Mouse (Mus musculus) intestine, embryonic 15.5 days (tissue): ENCODE measurements around the gene Ddit4. TPM values are rescaled to one million over a fixed set of nuclear protein-coding genes. Genes with fewer than 3 reads are reported as not detected.
"Not testable (repeated sequence)": the region's sequence is repeated elsewhere in the genome, so short reads cannot be mapped to it uniquely, and the experiment has no call there.

Source experiments
- ATAC-seq: fragments of 200-750 bp; cut with Nextera tagmentation; 2 replicates; pipeline ENCODE4 v1.8.0; 2017; ENCODE audit warnings: moderate TSS enrichment, moderate library complexity
- H3K27ac ChIP-seq: fragments of 300-500 bp; sonication (generic); 2 replicates; pipeline ENCODE4 v1.5.1; 2015; ENCODE audit warnings: mild to moderate bottlenecking, inconsistent platforms
- H3K27me3 ChIP-seq: fragments of 300-500 bp; sonication (generic); replicated peaks from 2 replicates; pipeline ENCODE4 v1.6.1; 2015; ENCODE audit warnings: inconsistent platforms
- H3K36me3 ChIP-seq: fragments of 300-500 bp; sonication (generic); 2 replicates; pipeline ENCODE4 v1.6.1; 2015; ENCODE audit warnings: inconsistent platforms
- H3K4me1 ChIP-seq: fragments of 300-500 bp; sonication (generic); replicated peaks from 2 replicates; pipeline ENCODE4 v1.6.1; 2015; ENCODE audit warnings: inconsistent platforms
- H3K4me2 ChIP-seq: fragments of 300-500 bp; sonication (generic); replicated peaks from 2 replicates; pipeline ENCODE4 v1.6.1; 2015; ENCODE audit warnings: mild to moderate bottlenecking, inconsistent platforms
- H3K4me3 ChIP-seq: fragments of 300-500 bp; sonication (generic); replicated peaks from 2 replicates; pipeline ENCODE4 v1.5.1; 2015; ENCODE audit warnings: inconsistent platforms
- H3K9ac ChIP-seq: fragments of 300-500 bp; sonication (generic); 2 replicates; pipeline ENCODE4 v1.6.1; 2015; ENCODE audit warnings: inconsistent platforms
- H3K9me3 ChIP-seq: fragments of 300-500 bp; sonication (generic); 2 replicates; pipeline ENCODE4 v1.6.1; 2016; ENCODE audit warnings: inconsistent platforms
- WGBS: fragments of 180-500 bp; shearing (Covaris S2); methylation state at CpG from one replicate; pipeline ENCODE4 v1.1.7; 2015; 5-methylcytosine and 5-hydroxymethylcytosine counted together
- polyA plus RNA-seq: library from polyadenylated mRNA; unstranded; fragments of >200 nt; fragmentation: Nextera tagmentation; extraction: Ambion mirVana; gene quantifications from 2 replicates; pipeline ENCODE4 v1.2.1, GENCODE M21; 2015

The Ddit4 gene
- 35.4 and 35.7 TPM in 2 replicates for polyA plus RNA-seq

DNA sequence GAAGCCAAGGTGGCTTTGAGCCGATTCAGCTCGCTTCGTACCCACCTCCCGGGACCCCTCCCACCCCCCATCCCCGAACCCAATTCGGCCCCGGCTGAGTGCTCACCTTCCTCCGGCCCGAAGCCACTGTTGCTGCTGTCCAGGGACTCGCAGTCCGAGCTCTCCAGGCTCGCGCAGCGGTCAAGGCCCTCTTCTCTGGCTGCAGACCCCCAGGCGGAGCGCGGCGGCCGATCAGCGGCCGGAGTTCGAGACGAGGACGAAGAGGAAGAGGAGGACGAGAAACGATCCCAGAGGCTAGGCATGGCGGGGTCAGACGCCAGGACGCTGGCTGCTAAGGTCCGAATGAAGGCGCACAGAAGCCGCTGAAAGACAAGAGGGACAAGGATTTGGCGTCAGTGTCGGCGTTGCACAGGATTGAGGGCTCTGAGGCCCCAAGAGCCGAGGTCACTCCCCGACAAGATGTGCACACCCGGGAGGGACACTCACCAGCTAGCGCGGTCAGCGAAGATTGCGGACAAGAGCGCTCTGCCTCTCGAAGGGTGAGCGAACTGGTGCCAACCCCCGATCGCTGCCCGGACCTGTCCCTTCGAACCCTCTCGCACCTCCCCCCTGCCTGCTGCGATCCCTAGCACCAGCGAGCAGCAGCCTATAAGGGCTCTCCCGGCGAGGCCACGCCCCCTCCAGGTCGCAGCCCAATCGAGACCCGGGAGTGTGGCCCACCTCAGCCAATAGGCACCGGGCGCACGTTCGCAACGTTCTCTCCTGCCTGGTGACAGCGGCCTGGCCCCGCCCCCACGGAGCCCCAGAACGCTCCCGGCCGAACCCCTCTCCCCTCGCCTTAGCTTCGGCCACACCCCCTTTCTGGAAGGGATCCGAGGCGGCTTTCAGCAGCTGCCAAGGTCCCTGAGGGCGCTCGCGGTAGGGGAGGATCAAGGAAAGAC, at the start of gene Ddit4:
Ddit4 (minus strand) TSS at position 624 of the 941 bp plus-strand sequence.
- Histone ChIP-seq H3K9me3 (no peaks in the 10 kb centered on the region), H3K27ac (peak within 1 kb of the TSS; percentile 88), H3K4me3 (peak within 1 kb of the TSS; percentile 74), H3K9ac (peak within 1 kb of the TSS; percentile 95), H3K36me3 (no peaks in the 10 kb centered on the region), H3K4me1 (peaks cover 32% of the 10 kb centered on the region), H3K4me2 (peak within 1 kb of the TSS; percentile 84), H3K27me3 (no peaks in the 10 kb centered on the region)
- peak; percentile 96 for ATAC-seq
- WGBS = under 1% methylated on average over 76 of the region's 76 CpGs

DNA sequence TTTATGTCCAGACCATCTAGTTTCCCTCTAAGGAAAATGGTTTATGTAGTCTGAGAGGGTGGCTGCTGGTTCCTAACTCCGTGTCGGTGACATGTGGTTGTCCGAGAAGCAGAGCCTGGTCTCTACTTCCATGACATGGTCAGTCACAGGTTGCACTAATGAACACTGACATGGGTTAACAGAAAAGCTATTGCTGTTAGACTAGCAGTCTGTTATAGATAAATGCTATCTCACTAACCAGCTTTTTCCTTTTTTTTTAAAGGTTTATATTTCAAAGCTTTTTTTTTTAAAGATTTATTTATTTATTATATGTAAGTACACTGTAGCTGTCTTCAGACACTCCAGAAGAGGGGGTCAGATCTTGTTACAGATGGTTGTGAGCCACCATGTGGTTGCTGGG, 47.4 kb upstream of the Ddit4 start:
- Histone ChIP-seq H3K4me2 (no peak overlapping the region), H3K4me1 (peaks cover 9% of the 10 kb centered on the region), H3K9ac (no peak overlapping the region), H3K27me3 (no peaks in the 10 kb centered on the region), H3K36me3 (peaks cover 11% of the 10 kb centered on the region), H3K27ac (no peak overlapping the region), H3K4me3 (no peak overlapping the region), H3K9me3 (no peaks in the 10 kb centered on the region)
- WGBS = 86% methylated on average over 3 of the region's 3 CpGs
- no peak for ATAC-seq

- peaks cover 6% of the 10 kb centered on the region for H3K4me1 ChIP-seq
- no peaks in the 10 kb centered on the region for H3K27me3 ChIP-seq
- H3K36me3 ChIP-seq = peaks cover 11% of the 10 kb centered on the region
- no peak overlapping the region for H3K4me3 ChIP-seq
- no peak overlapping the region for H3K27ac ChIP-seq
- no peak overlapping the region for H3K4me2 ChIP-seq
- ATAC-seq = no peak
- no peaks in the 10 kb centered on the region for H3K9me3 ChIP-seq
- H3K9ac ChIP-seq = no peak overlapping the region
- WGBS = 23% methylated on average over 7 of the region's 7 CpGs
Observed at GRCm38 (mm10) chr10:59997591-59997990, 46.0 kb upstream of the Ddit4 start.

GRCm38 (mm10) chr10:59995889-59996288, 44.3 kb upstream of the Ddit4 start:
- no peaks in the 10 kb centered on the region for H3K9me3 ChIP-seq
- WGBS = 91% methylated on average over 6 of the region's 6 CpGs
- H3K4me3 ChIP-seq = no peak overlapping the region
- no peak overlapping the region for H3K4me2 ChIP-seq
- H3K27me3 ChIP-seq = no peaks in the 10 kb centered on the region
- H3K36me3 ChIP-seq = peaks cover 7% of the 10 kb centered on the region; the same call in 1 of the 2 replicates
- no peak for ATAC-seq
- no peak overlapping the region for H3K27ac ChIP-seq
- no peaks in the 10 kb centered on the region; the same call in 1 of the 2 replicates for H3K4me1 ChIP-seq
- H3K9ac ChIP-seq = no peak overlapping the region

DNA sequence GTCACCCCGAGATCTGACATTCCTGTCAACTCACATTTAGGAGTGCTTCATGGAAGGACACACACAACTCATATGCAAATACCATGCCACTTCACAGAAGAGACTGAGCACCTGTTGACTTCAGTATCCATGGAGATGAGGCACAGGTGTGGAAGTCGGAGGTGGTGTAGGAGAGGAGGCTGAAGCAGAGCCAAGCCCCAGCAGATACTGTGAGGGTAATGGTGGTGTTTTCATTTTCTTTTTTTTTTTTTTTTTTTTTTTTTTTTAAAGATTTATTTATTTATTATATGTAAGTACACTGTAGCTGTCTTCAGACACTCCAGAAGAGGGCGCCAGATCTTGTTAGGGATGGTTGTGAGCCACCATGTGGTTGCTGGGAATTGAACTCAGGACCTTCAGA, 42.2 kb upstream of the Ddit4 start:
- WGBS = 95% methylated on average over 2 of the region's 3 CpGs
- not testable (repeated sequence) for H3K27ac ChIP-seq, H3K4me1 ChIP-seq, ATAC-seq, H3K9ac ChIP-seq, H3K27me3 ChIP-seq, H3K9me3 ChIP-seq, H3K4me2 ChIP-seq, H3K4me3 ChIP-seq
- peaks cover 16% of the 10 kb centered on the region for H3K36me3 ChIP-seq

GRCm38 (mm10) chr10:59992024-59992423, 40.4 kb upstream of the Ddit4 start:
- Histone ChIP-seq H3K27ac (no peak overlapping the region), H3K4me3 (no peak overlapping the region), H3K27me3 (no peaks in the 10 kb centered on the region), H3K9me3 (no peaks in the 10 kb centered on the region), H3K4me1 (no peaks in the 10 kb centered on the region), H3K9ac (no peak overlapping the region), H3K36me3 (peaks cover 30% of the 10 kb centered on the region), H3K4me2 (no peak overlapping the region)
- WGBS = 79% methylated on average over 8 of the region's 8 CpGs
- ATAC-seq = no peak

- 74% methylated on average over 9 of the region's 9 CpGs for WGBS
- Histone ChIP-seq H3K9me3 (no peaks in the 10 kb centered on the region), H3K4me3 (no peak overlapping the region), H3K36me3 (peaks cover 31% of the 10 kb centered on the region), H3K4me1 (no peaks in the 10 kb centered on the region), H3K27me3 (no peaks in the 10 kb centered on the region), H3K4me2 (no peak overlapping the region), H3K27ac (no peak overlapping the region), H3K9ac (no peak overlapping the region)
- ATAC-seq = no peak
Observed at GRCm38 (mm10) chr10:59991262-59991880, 39.7 kb upstream of the Ddit4 start.

GRCm38 (mm10) chr10:59990393-59990792, 38.8 kb upstream of the Ddit4 start:
- Histone ChIP-seq H3K27me3 (no peaks in the 10 kb centered on the region), H3K9ac (no peak overlapping the region), H3K4me1 (no peaks in the 10 kb centered on the region), H3K9me3 (no peaks in the 10 kb centered on the region), H3K4me2 (no peak overlapping the region), H3K27ac (no peak overlapping the region), H3K4me3 (no peak overlapping the region), H3K36me3 (peaks cover 24% of the 10 kb centered on the region)
- no peak for ATAC-seq
- WGBS = 96% methylated on average over 9 of the region's 9 CpGs

GRCm38 (mm10) chr10:59988036-59988435, 36.4 kb upstream of the Ddit4 start:
- H3K4me1 ChIP-seq = no peaks in the 10 kb centered on the region
- H3K4me2 ChIP-seq = no peak overlapping the region
- no peak for ATAC-seq
- WGBS = 77% methylated on average over 4 of the region's 4 CpGs
- no peak overlapping the region for H3K9ac ChIP-seq
- no peak overlapping the region for H3K4me3 ChIP-seq
- no peak overlapping the region for H3K27ac ChIP-seq
- H3K36me3 ChIP-seq = peaks cover 28% of the 10 kb centered on the region
- H3K9me3 ChIP-seq = no peaks in the 10 kb centered on the region
- no peaks in the 10 kb centered on the region for H3K27me3 ChIP-seq

GRCm38 (mm10) chr10:59982379-59982873, 30.8 kb upstream of the Ddit4 start:
- no peaks in the 10 kb centered on the region for H3K27me3 ChIP-seq
- no peaks in the 10 kb centered on the region for H3K9me3 ChIP-seq
- no peak overlapping the region for H3K27ac ChIP-seq
- no peak for ATAC-seq
- no peak overlapping the region for H3K4me3 ChIP-seq
- peaks cover 8% of the 10 kb centered on the region for H3K36me3 ChIP-seq
- H3K9ac ChIP-seq = no peak overlapping the region
- no peak overlapping the region for H3K4me2 ChIP-seq
- H3K4me1 ChIP-seq = peaks cover 23% of the 10 kb centered on the region
- WGBS = 86% methylated on average over 12 of the region's 12 CpGs

DNA sequence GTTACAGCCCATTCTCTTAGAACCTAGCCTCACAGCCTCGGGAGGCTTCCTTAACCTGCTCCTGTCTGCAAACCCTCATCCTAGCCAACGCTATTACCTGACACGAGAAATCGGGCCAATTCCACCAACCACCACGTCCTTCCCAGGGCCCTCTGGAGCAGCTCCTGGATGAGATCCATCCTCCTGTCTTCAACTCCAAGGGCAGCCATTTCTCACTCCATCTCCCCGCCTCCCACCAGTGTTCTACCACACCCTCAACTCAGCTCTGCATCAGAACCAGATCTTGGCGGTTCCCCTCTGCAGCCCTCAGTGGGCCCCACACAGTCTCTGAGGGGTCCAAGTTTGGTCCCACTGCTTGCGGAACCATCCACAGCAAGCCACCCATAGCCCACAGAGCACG, 30.2 kb upstream of the Ddit4 start:
- WGBS = 73% methylated on average over 9 of the region's 9 CpGs
- Histone ChIP-seq H3K4me3 (no peak overlapping the region), H3K27me3 (no peaks in the 10 kb centered on the region), H3K36me3 (peaks cover 3% of the 10 kb centered on the region; the same call in 1 of the 2 replicates), H3K27ac (no peak overlapping the region), H3K9me3 (no peaks in the 10 kb centered on the region), H3K9ac (no peak overlapping the region), H3K4me2 (no peak overlapping the region), H3K4me1 (peaks cover 23% of the 10 kb centered on the region)
- no peak for ATAC-seq

DNA sequence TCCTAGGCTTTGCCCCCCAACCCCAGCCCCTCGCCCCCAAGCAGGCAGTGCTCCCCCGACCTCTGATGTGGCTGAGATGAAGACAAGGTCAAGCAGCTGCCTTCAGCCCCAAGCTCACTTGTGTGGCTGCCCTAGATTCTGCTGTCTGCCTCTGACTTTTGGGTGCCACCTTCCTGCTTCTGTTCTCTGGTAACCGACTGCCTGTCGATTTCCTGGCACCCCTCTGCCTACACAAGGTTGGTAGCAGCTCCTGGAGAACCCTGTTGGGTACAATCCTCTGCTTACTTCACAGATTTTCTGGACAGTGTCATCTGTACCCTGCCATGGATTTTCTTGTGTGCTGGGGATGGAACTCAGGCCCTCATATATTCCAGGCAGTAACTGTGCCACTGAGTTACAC, 29.7 kb upstream of the Ddit4 start:
- Histone ChIP-seq H3K27me3 (no peaks in the 10 kb centered on the region), H3K9me3 (no peaks in the 10 kb centered on the region), H3K36me3 (peaks cover 3% of the 10 kb centered on the region; the same call in 1 of the 2 replicates), H3K27ac (no peak overlapping the region), H3K9ac (no peak overlapping the region), H3K4me3 (no peak overlapping the region), H3K4me1 (peaks cover 23% of the 10 kb centered on the region), H3K4me2 (no peak overlapping the region)
- no peak for ATAC-seq
- 79% methylated on average over 4 of the region's 4 CpGs for WGBS
